Mouse (Mus musculus) splenic B cell, adult 2 months (primary cell): ENCODE measurements around the gene BC029722.
"Not testable (repeated sequence)": the region's sequence is repeated elsewhere in the genome, so short reads cannot be mapped to it uniquely, and the experiment has no call there.

Source experiments
- DNase-seq: peaks from one replicate; pipeline ENCODE4 v3.0.0-alpha.2; 2011; ENCODE audit warnings: low read depth, low spot score
- H3K27me3 ChIP-seq: 2 replicates; pipeline ENCODE4 v1.6.1; 2012; ENCODE audit warnings: mild to moderate bottlenecking, low read length, moderate library complexity, mixed read lengths; ENCODE audit not compliant: control insufficient read depth, poor library complexity, insufficient read depth, severe bottlenecking
- H3K36me3 ChIP-seq: 2 replicates; pipeline ENCODE4 v1.6.1; 2012; ENCODE audit warnings: mild to moderate bottlenecking, low read length, moderate library complexity, mixed read lengths; ENCODE audit not compliant: control insufficient read depth, poor library complexity, insufficient read depth, severe bottlenecking

Gene BC029722

GRCm38 (mm10) chr2:155819392-155819448, at the start of gene BC029722:
BC029722 (minus strand) TSS chr2:155819426.
- Histone ChIP-seq H3K36me3 (peaks cover 9% of the 10 kb centered on the region), H3K27me3 (no peaks in the 10 kb centered on the region)
- DNase-seq: no peak

GRCm38 (mm10) chr2:155868320-155868719, 49.1 kb upstream of the BC029722 start:
- Histone ChIP-seq H3K36me3 (no peaks in the 10 kb centered on the region), H3K27me3 (no peaks in the 10 kb centered on the region)
- no peak for DNase-seq

GRCm38 (mm10) chr2:155863301-155863867, 44.2 kb upstream of the BC029722 start:
- no peaks in the 10 kb centered on the region for H3K36me3 ChIP-seq
- H3K27me3 ChIP-seq: no peaks in the 10 kb centered on the region
- DNase-seq: no peak

GRCm38 (mm10) chr2:155862573-155863300, 43.5 kb upstream of the BC029722 start:
- Histone ChIP-seq H3K27me3 (no peaks in the 10 kb centered on the region), H3K36me3 (no peaks in the 10 kb centered on the region)
- no peak for DNase-seq

- Histone ChIP-seq H3K36me3 (no peaks in the 10 kb centered on the region; the same call in 1 of the 2 replicates), H3K27me3 (no peaks in the 10 kb centered on the region)
- DNase-seq: no peak
Observed at GRCm38 (mm10) chr2:155861581-155861980, 42.4 kb upstream of the BC029722 start.

- Histone ChIP-seq H3K27me3 (no peaks in the 10 kb centered on the region), H3K36me3 (no peaks in the 10 kb centered on the region; the same call in 1 of the 2 replicates)
- DNase-seq: no peak
Observed at GRCm38 (mm10) chr2:155860102-155860501, 40.9 kb upstream of the BC029722 start.

GRCm38 (mm10) chr2:155852536-155852935, 33.3 kb upstream of the BC029722 start:
- Histone ChIP-seq H3K36me3 (peaks cover 4% of the 10 kb centered on the region; the same call in 1 of the 2 replicates), H3K27me3 (no peaks in the 10 kb centered on the region)
- DNase-seq: no peak

GRCm38 (mm10) chr2:155850120-155850519, 30.9 kb upstream of the BC029722 start:
- no peak for DNase-seq
- peaks cover 13% of the 10 kb centered on the region for H3K36me3 ChIP-seq
- H3K27me3 ChIP-seq: no peaks in the 10 kb centered on the region

- peaks cover 13% of the 10 kb centered on the region for H3K36me3 ChIP-seq
- no peaks in the 10 kb centered on the region for H3K27me3 ChIP-seq
- DNase-seq: no peak
Observed at GRCm38 (mm10) chr2:155849464-155849863, 30.2 kb upstream of the BC029722 start.

- Histone ChIP-seq H3K36me3 (peaks cover 13% of the 10 kb centered on the region), H3K27me3 (no peaks in the 10 kb centered on the region)
- peak; percentile 85 for DNase-seq
Observed at GRCm38 (mm10) chr2:155848291-155848690, 29.1 kb upstream of the BC029722 start.

GRCm38 (mm10) chr2:155846930-155847329, 27.7 kb upstream of the BC029722 start:
- DNase-seq: no peak
- Histone ChIP-seq H3K27me3 (no peaks in the 10 kb centered on the region), H3K36me3 (peaks cover 13% of the 10 kb centered on the region)

- Histone ChIP-seq H3K27me3 (no peaks in the 10 kb centered on the region), H3K36me3 (no peaks in the 10 kb centered on the region)
- DNase-seq: no peak
Observed at GRCm38 (mm10) chr2:155838961-155839360, 19.7 kb upstream of the BC029722 start.

GRCm38 (mm10) chr2:155837961-155838360, 18.7 kb upstream of the BC029722 start:
- no peaks in the 10 kb centered on the region for H3K36me3 ChIP-seq
- no peak for DNase-seq
- H3K27me3 ChIP-seq: no peaks in the 10 kb centered on the region

GRCm38 (mm10) chr2:155834732-155835131, 15.5 kb upstream of the BC029722 start, which contains the start of gene Fam83c:
Fam83c (minus strand) TSS chr2:155834854.
- Histone ChIP-seq H3K27me3 (no peaks in the 10 kb centered on the region), H3K36me3 (no peaks in the 10 kb centered on the region)
- DNase-seq: no peak

- H3K36me3 ChIP-seq, DNase-seq, H3K27me3 ChIP-seq: not testable (repeated sequence)
Observed at GRCm38 (mm10) chr2:155832087-155832486, 12.9 kb upstream of the BC029722 start.

- DNase-seq: peak; percentile 23
- no peaks in the 10 kb centered on the region for H3K36me3 ChIP-seq
- no peaks in the 10 kb centered on the region for H3K27me3 ChIP-seq
Observed at GRCm38 (mm10) chr2:155831302-155831701, 12.1 kb upstream of the BC029722 start.
